Mouse (Mus musculus) neural tube, embryonic 13.5 days (tissue): ENCODE results near the gene Egfr. TPM values are rescaled to one million over a fixed set of nuclear protein-coding genes. Genes with fewer than 3 reads are reported as not detected.
A peak's percentile ranks its signal among the peaks of the same experiment; 100 is the strongest.

Source experiments
- ATAC-seq: fragments of 200-750 bp; cut with Nextera tagmentation; 2 replicates; pipeline ENCODE4 v1.8.0; 2017; ENCODE audit warnings: low read depth, mild to moderate bottlenecking, moderate TSS enrichment, moderate library complexity
- H3K27ac ChIP-seq: fragments of 300-500 bp; sonication (generic); replicated peaks from 2 replicates; pipeline ENCODE4 v1.5.1; 2015; ENCODE audit warnings: moderate library complexity, mild to moderate bottlenecking, inconsistent platforms
- H3K27me3 ChIP-seq: fragments of 300-500 bp; sonication (generic); 2 replicates; pipeline ENCODE4 v1.6.1; 2015; ENCODE audit warnings: mild to moderate bottlenecking, inconsistent platforms
- H3K36me3 ChIP-seq: fragments of 300-500 bp; sonication (generic); 2 replicates; pipeline ENCODE4 v1.6.1; 2015; ENCODE audit warnings: mild to moderate bottlenecking, inconsistent platforms
- H3K4me1 ChIP-seq: fragments of 300-500 bp; sonication (generic); replicated peaks from 2 replicates; pipeline ENCODE4 v1.6.1; 2015; ENCODE audit warnings: inconsistent platforms
- H3K4me2 ChIP-seq: fragments of 300-500 bp; sonication (generic); 2 replicates; pipeline ENCODE4 v1.6.1; 2015; ENCODE audit warnings: inconsistent platforms, mild to moderate bottlenecking, moderate library complexity
- H3K4me3 ChIP-seq: fragments of 300-500 bp; sonication (generic); 2 replicates; pipeline ENCODE4 v1.5.1; 2015; ENCODE audit warnings: mild to moderate bottlenecking, inconsistent platforms
- H3K9ac ChIP-seq: fragments of 300-500 bp; sonication (generic); 2 replicates; pipeline ENCODE4 v1.6.1; 2015; ENCODE audit warnings: moderate library complexity, mild to moderate bottlenecking, inconsistent platforms
- H3K9me3 ChIP-seq: fragments of 300-500 bp; sonication (generic); 2 replicates; pipeline ENCODE4 v1.6.1; 2016; ENCODE audit warnings: inconsistent platforms
- WGBS: fragments of 180-500 bp; shearing (Covaris S2); methylation state at CpG from one replicate; pipeline ENCODE4 v1.1.7; 2015; 5-methylcytosine and 5-hydroxymethylcytosine counted together
- polyA plus RNA-seq: library from polyadenylated mRNA; unstranded; fragments of >200 nt; fragmentation: Nextera tagmentation; extraction: Ambion mirVana; gene quantifications from 2 replicates; pipeline ENCODE4 v1.2.1, GENCODE M21; 2015

Gene Egfr
- polyA plus RNA-seq, 1 experiment from 2014 or later, result 2.4 TPM

DNA sequence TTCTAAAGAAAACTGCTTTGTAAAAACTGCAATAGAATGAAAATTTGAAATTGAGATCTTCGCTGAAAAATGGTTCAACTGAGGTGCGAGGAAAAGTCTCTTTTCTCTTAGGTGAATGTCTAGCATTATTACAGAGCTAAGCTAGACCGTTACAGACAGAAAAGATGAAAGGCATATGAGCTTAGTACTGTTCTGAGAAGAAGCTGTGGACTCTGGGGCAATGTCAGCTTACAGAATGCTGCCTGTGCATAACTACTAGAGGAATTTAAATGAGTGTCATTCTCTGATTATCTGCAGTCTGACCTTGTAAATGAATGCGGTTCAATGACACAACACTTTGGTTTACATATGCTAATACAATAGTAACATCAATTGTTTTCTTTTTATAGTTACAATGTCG is 163.8 kb downstream of the Egfr start:
- ATAC-seq, result no peak
- H3K36me3 ChIP-seq, result no peaks in the 10 kb centered on the region
- H3K9ac ChIP-seq, result no peak overlapping the region
- H3K4me1 ChIP-seq, result no peaks in the 10 kb centered on the region
- no peak overlapping the region for H3K27ac ChIP-seq
- WGBS, result 72% methylated on average over 5 of the region's 5 CpGs
- no peaks in the 10 kb centered on the region for H3K27me3 ChIP-seq
- H3K4me2 ChIP-seq, result no peak overlapping the region
- H3K4me3 ChIP-seq, result no peak overlapping the region
- no peaks in the 10 kb centered on the region for H3K9me3 ChIP-seq

DNA sequence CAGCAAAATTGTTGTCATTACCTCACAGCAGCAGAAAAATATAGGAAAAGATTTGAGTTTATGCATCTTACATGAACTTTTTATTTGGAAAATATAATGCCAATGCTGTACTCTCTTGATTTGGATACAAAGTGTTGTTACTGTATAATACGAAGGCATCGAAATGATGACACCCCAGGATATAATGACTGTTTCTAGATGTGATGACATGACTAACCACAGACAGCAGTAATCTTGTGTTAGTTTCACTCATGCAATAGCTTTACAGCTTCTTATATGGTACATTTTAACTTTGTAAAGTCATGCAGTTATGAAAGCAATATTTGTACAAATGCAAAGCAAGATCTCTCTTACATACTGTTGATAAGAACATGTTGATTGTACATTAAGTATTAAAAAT is 165.5 kb downstream of the Egfr start:
- no peak for ATAC-seq
- 97% methylated on average over 2 of the region's 2 CpGs for WGBS

GRCm38 (mm10) chr11:16932159-16932558 is 180.2 kb downstream of the Egfr start:
- Histone ChIP-seq H3K4me1 (no peaks in the 10 kb centered on the region), H3K4me2 (no peak overlapping the region), H3K27me3 (no peaks in the 10 kb centered on the region), H3K9me3 (no peaks in the 10 kb centered on the region), H3K27ac (no peak overlapping the region), H3K4me3 (no peak overlapping the region), H3K36me3 (no peaks in the 10 kb centered on the region), H3K9ac (no peak overlapping the region)
- ATAC-seq, result no peak
- WGBS, result 98% methylated on average over 3 of the region's 3 CpGs

More for the DNA sequence above, 165.5 kb downstream of the Egfr start:
- no peak overlapping the region for H3K4me3 ChIP-seq
- H3K36me3 ChIP-seq, result no peaks in the 10 kb centered on the region
- H3K4me2 ChIP-seq, result no peak overlapping the region
- no peaks in the 10 kb centered on the region for H3K27me3 ChIP-seq
- no peaks in the 10 kb centered on the region for H3K4me1 ChIP-seq
- H3K9ac ChIP-seq, result no peak overlapping the region
- H3K27ac ChIP-seq, result no peak overlapping the region
- no peaks in the 10 kb centered on the region for H3K9me3 ChIP-seq

DNA sequence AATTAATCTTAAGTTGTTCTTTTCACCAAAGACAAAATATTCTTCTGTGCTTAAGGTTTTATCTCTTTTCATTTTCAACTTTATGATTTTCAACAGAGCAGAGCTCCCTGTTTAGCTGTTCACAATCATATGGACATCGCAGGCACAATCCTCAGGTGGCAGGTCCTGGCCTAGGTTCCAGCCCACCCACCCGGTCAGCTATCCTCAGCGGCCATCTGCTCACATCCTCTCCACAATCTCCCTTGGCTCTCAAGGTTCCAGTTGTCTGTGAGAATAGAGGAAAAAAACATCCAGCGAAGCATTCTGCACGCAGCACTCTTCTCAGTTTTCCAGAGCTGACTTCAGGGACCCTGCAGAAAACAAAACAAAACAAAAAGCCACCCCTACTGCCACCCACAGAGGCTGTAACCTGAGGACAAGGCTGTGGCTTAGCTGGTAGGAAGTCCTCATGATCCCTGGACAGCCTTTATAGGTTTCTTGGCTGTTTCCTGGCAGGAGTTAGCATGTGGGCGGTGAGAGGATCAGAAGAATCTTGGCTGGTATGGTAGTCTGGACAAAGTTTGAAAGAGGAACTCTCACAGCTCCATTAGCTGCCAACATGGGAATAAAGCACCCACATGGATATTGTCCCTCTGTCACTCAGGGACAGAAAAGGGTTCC is 183.7 kb downstream of the Egfr start:
- Histone ChIP-seq H3K4me3 (no peak overlapping the region), H3K9ac (no peak overlapping the region), H3K9me3 (no peaks in the 10 kb centered on the region), H3K4me1 (no peaks in the 10 kb centered on the region), H3K36me3 (no peaks in the 10 kb centered on the region), H3K27me3 (no peaks in the 10 kb centered on the region), H3K4me2 (no peak overlapping the region), H3K27ac (no peak overlapping the region)
- no peak for ATAC-seq
- 80% methylated on average over 6 of the region's 6 CpGs for WGBS

DNA sequence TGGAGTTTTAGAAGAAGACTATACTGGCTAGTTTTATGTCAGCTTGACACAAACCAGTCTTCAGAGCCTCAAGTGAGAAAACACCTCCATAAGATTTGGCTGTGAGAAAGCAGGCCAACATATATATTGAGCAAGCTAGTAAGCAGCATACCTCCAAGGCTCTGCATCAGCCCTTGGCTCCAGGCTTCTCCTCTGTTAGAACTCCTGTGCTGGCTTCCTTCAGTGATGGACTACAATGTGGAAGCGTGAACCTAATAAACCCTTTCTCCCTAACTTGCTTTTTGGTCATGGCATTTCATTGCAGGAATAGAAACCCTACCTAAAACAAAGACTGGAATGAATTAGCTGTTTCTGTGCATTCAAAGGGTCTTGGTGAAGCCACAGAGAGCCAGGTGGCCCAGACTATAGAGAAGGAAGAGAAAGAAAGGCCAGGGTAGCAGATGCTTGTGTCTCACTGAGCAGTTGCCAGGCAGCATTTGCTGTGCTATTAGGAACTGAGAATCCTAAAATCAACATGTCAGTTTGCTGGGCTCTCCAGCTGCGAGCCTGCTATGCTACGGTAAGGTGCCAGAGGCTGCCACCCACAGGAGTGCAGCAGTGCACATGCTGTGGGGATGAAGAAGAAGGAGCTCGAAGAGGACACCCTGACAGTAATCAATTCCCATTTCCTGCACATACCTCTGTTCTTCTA is 189.2 kb downstream of the Egfr start:
- Histone ChIP-seq H3K9ac (no peak overlapping the region), H3K4me1 (peaks cover 13% of the 10 kb centered on the region), H3K4me3 (no peak overlapping the region), H3K36me3 (no peaks in the 10 kb centered on the region), H3K27ac (peak overlapping the region; percentile 54), H3K9me3 (no peaks in the 10 kb centered on the region), H3K4me2 (no peak overlapping the region), H3K27me3 (no peaks in the 10 kb centered on the region)
- ATAC-seq, result peak; percentile 87
- WGBS, result 26% methylated on average over 4 of the region's 4 CpGs

GRCm38 (mm10) chr11:16941973-16942452 is 190.0 kb downstream of the Egfr start:
- H3K4me1 ChIP-seq, result peaks cover 13% of the 10 kb centered on the region
- no peak overlapping the region for H3K9ac ChIP-seq
- H3K9me3 ChIP-seq, result no peaks in the 10 kb centered on the region
- no peaks in the 10 kb centered on the region for H3K36me3 ChIP-seq
- WGBS, result 50% methylated on average over 4 of the region's 4 CpGs
- H3K4me2 ChIP-seq, result no peak overlapping the region
- ATAC-seq, result peak; percentile 79
- peak overlapping the region; percentile 54 for H3K27ac ChIP-seq
- H3K4me3 ChIP-seq, result no peak overlapping the region
- no peaks in the 10 kb centered on the region for H3K27me3 ChIP-seq

DNA sequence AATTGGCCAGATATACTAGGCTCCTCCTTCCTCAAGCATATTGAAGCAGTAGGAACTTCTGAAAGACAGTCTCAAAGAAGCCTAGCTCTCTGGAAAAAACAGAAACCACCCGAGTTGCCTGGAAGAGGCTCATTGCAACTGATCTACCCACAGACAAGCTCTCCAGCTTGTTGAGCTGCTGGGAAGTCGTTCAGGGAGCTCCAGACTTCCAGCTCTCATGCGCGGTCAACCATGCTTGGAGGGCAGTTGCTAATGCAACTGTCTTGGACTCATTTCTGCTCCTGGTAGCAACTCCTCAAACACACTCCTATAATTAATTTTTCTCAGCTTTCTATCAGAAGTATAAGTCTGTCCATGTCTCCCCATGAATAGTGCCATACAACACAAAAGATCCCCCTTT is 191.0 kb downstream of the Egfr start:
- Histone ChIP-seq H3K4me1 (peaks cover 13% of the 10 kb centered on the region), H3K36me3 (no peaks in the 10 kb centered on the region), H3K9me3 (no peaks in the 10 kb centered on the region), H3K4me3 (no peak overlapping the region), H3K4me2 (no peak overlapping the region), H3K27me3 (no peaks in the 10 kb centered on the region), H3K9ac (no peak overlapping the region), H3K27ac (no peak overlapping the region)
- 92% methylated on average over 4 of the region's 4 CpGs for WGBS
- ATAC-seq, result no peak

DNA sequence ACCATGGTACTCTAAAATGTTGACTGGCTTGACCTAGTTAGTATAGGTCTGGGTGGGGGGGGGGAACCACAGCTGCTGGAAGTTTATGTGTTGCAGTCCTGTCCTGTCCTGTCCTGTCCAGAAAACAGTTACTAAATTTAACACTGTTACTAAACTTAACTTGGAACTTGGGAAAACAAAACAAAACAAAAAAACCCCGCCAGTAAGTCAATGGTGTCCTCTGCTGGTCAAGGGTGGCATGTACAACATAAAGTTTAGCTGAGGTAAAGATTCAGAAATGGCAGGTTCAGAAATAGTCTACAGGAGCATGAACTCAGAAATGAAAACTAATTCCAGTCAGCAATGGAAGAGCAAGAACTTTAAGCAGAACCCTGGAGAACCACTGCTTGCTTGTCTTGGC is 196.8 kb downstream of the Egfr start:
- 25% methylated on average over 1 of the region's 1 CpGs for WGBS
- H3K27me3 ChIP-seq, result no peaks in the 10 kb centered on the region
- H3K4me1 ChIP-seq, result peaks cover 12% of the 10 kb centered on the region
- H3K9ac ChIP-seq, result no peak overlapping the region
- H3K27ac ChIP-seq, result no peak overlapping the region
- no peak for ATAC-seq
- H3K4me3 ChIP-seq, result no peak overlapping the region
- H3K36me3 ChIP-seq, result no peaks in the 10 kb centered on the region
- H3K4me2 ChIP-seq, result no peak overlapping the region
- no peaks in the 10 kb centered on the region for H3K9me3 ChIP-seq

- Histone ChIP-seq H3K9ac (peak overlapping the region; percentile 28; the same call in 1 of the 2 replicates), H3K36me3 (no peaks in the 10 kb centered on the region), H3K4me2 (peak overlapping the region; percentile 89), H3K4me1 (peaks cover 12% of the 10 kb centered on the region), H3K4me3 (peak overlapping the region; percentile 68), H3K27me3 (no peaks in the 10 kb centered on the region), H3K9me3 (no peaks in the 10 kb centered on the region), H3K27ac (no peak overlapping the region)
- WGBS, result 53% methylated on average over 13 of the region's 13 CpGs
- ATAC-seq, result no peak; the same call in 1 of the 2 replicates
Observed at GRCm38 (mm10) chr11:16950226-16950975, 198.4 kb downstream of the Egfr start.

DNA sequence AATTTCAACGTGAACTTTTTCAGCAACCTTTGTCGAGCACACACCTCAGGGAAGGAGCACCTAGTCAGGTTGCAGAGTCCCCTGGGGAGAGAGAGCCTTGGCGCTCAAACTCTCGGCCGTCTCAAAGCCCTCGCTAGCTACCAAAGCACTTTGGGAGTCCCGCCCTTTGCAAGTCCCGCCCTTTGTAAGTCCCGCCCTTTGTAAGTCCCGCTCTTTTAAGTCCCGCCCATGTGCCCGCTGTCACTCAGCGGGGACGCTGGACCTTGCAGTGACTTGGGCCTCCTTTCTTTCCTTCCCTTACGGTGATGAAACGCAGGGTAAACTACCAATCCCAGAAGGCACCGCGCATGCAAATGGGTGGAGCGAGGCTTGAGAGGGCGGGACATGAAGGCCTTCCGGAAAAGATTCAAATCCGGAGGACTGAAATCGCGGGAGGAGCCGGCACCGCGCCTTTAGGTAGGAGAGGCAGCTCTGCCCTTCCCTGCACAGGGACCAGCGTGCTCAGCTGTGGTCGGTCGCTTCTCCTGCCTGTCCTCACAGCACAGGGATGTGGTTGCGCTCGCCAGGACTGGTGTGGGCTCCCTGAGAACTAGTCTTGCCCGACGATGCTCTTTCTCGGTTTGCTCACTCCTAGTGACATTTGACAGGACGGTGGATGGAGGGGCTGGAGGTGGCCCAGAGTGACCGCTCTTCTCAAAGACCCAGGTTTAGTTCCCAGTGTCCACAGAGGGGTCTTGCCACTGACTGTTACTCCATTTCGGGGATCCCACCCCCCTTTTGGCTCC is 199.2 kb downstream of the Egfr start, which contains the start of gene Fbxo48:
TSS of gene Fbxo48 (plus strand) at position 400 of the 785 bp plus-strand sequence.
- peak within 1 kb of the TSS; percentile 89 for H3K4me2 ChIP-seq
- whole genome bisulfite sequencing, result under 1% methylated on average over 38 of the region's 38 CpGs
- no peak within 1 kb of the TSS for H3K27ac ChIP-seq
- no peaks in the 10 kb centered on the region for H3K36me3 ChIP-seq
- H3K9ac ChIP-seq, result peak within 1 kb of the TSS; percentile 71
- ATAC-seq, result peak; percentile 100
- peaks cover 12% of the 10 kb centered on the region for H3K4me1 ChIP-seq
- H3K27me3 ChIP-seq, result no peaks in the 10 kb centered on the region
- H3K9me3 ChIP-seq, result no peaks in the 10 kb centered on the region
- H3K4me3 ChIP-seq, result peak within 1 kb of the TSS; percentile 68

DNA sequence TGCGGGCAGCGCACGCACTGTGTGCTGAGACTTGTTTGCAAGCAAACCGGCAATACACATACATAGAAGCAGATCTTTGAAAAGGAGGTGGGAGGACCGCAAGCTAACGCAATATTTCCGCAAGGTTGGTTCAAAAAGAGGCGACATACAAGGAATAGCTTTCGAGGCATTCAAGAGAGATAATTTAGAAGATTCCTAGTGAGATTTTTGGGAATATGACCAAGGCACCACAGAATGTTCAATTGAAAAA is 199.7 kb downstream of the Egfr start:
- no peak for ATAC-seq
- H3K4me2 ChIP-seq, result peak overlapping the region; percentile 89
- 6% methylated on average over 9 of the region's 9 CpGs for WGBS
- no peaks in the 10 kb centered on the region for H3K36me3 ChIP-seq
- no peak overlapping the region for H3K27ac ChIP-seq
- H3K27me3 ChIP-seq, result no peaks in the 10 kb centered on the region
- H3K4me1 ChIP-seq, result peaks cover 12% of the 10 kb centered on the region
- no peaks in the 10 kb centered on the region for H3K9me3 ChIP-seq
- H3K4me3 ChIP-seq, result peak overlapping the region; percentile 68
- H3K9ac ChIP-seq, result peak overlapping the region; percentile 71
